Mouse (Mus musculus): ENCODE results near the gene Slc13a2. TPM values are rescaled to one million over a fixed set of nuclear protein-coding genes. Genes with fewer than 3 reads are reported as not detected.

Slc13a2 gene
- polyA plus RNA-seq, 1 experiment from 2014 or later = 0.08 TPM

DNA sequence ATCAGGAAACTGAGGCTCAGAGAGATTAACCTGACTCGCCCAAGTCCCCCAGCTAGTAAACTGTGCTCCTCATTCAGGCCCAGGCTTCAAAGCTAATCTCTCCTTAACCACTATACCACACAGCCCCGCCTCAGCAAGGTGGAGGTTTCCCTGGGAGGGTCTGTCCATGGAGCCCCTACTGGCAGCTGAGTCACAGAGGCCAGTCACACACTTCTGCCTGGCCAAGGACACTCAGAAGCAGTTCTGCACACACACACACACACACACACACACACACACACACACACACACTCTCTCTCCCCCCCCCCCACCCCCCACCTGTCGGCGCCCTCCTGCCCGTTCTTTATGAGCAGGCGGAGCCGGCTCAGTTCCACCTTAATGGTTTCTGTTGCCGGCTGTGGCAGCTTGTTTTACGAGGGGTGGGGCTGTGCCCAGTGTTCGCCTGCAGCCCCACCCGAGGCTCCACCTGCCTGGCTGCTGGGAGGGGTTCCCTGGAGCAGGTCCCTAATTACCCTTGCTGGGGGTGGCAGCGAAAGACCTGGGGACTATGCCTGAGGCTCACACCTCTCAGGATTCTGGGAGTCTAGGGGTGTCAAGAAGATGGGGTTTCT, 44.4 kb downstream of the Slc13a2 start:
- ATAC-seq (no peak), DNase-seq (no peak)
- TF ChIP-seq CTCF (IDR thresholded peaks at IDR 0.05; ENCODE audit: low read depth) = no peak
- no peak for TF ChIP-seq EP300 (IDR thresholded peaks at IDR 0.05; ENCODE audit: low read depth)
- Histone ChIP-seq H3K4me1 (ENCODE audit: insufficient read depth) (peaks cover 3% of the 10 kb centered on the region), H3K9ac (replicated peaks) (no peak overlapping the region), H3K4me2 (ENCODE audit: low read depth, low read length) (no peak overlapping the region), H3K27me3 (ENCODE audit: insufficient read depth, low read length) (0 out of 2 replicates have a peak, but pooled peaks cover 5% of the 10 kb centered on the region), H3K9me3 (ENCODE audit: low read length) (no peaks in the 10 kb centered on the region), H3K27ac (ENCODE audit: low read depth) (no peak overlapping the region), H3K36me3 (replicated peaks; ENCODE audit: insufficient read depth, low read length) (no peaks in the 10 kb centered on the region), H3K4me3 (ENCODE audit: low read depth, low read length) (no peak overlapping the region)
- WGBS (ENCODE audit: insufficient replicate concordance) = 40% methylated on average over 11 of the region's 12 CpGs

DNA sequence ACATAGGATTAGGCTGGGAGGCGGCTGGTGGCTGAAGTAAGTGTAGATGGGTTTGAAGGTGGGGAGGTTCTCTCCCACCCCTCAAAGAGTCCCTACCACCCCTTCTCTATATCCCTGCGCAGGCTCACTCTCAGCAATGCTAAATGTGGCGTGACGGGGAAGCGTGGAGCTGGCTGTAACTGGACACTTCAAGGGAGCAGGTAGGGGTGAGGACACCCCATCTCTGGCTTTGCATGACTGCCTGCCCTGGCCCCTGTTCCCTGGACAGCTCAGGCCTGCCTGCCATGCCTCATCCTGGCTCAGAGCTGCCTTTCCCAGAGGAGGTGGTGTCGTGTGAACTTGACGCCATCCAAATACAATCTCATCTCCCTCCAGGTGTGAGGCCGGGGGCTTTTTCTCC, 47.9 kb downstream of the Slc13a2 start:
- H3K4me2 ChIP-seq (ENCODE audit: low read depth, low read length) = no peak overlapping the region
- TF ChIP-seq EP300 (IDR thresholded peaks at IDR 0.05; ENCODE audit: low read depth) (no peak), CTCF (IDR thresholded peaks at IDR 0.05; ENCODE audit: low read depth) (no peak)
- ATAC-seq (no peak), DNase-seq (no peak)
- H3K27me3 ChIP-seq (ENCODE audit: insufficient read depth, low read length) = 0 out of 2 replicates have a peak, but pooled peaks cover 5% of the 10 kb centered on the region
- no peak overlapping the region for H3K4me3 ChIP-seq (ENCODE audit: low read depth, low read length)
- H3K36me3 ChIP-seq (replicated peaks; ENCODE audit: insufficient read depth, low read length) = no peaks in the 10 kb centered on the region
- H3K4me1 ChIP-seq (ENCODE audit: insufficient read depth) = peaks cover 10% of the 10 kb centered on the region
- WGBS (ENCODE audit: insufficient replicate concordance) = 82% methylated on average over 8 of the region's 8 CpGs
- no peaks in the 10 kb centered on the region for H3K9me3 ChIP-seq (ENCODE audit: low read length)
- no peak overlapping the region for H3K27ac ChIP-seq (ENCODE audit: low read depth)
- H3K9ac ChIP-seq (replicated peaks) = no peak overlapping the region

DNA sequence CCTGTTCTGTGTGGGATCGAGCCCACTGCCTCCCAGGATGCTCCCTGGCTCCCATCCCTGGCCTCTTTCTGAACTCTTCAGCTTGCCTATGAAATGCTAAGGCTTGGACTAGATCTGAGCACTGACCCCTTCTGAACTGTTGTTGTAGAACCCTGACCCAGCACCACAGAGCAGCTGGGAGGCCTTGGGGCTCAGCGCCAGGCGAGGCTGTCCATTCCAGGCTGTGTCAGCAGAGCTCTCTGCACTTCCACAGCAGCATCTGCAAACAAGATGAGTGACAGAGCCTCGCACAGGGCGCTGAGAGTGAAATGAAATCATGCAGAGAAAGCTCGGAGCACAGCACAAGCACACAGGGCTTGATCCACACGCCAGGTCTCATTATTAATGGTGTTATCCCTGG, 49.4 kb downstream of the Slc13a2 start:
- Histone ChIP-seq H3K27ac (ENCODE audit: low read depth) (no peak overlapping the region), H3K4me1 (ENCODE audit: insufficient read depth) (peaks cover 10% of the 10 kb centered on the region), H3K4me3 (ENCODE audit: low read depth, low read length) (no peak overlapping the region), H3K27me3 (ENCODE audit: insufficient read depth, low read length) (no peaks in the 10 kb centered on the region), H3K4me2 (ENCODE audit: low read depth, low read length) (no peak overlapping the region), H3K9me3 (ENCODE audit: low read length) (no peaks in the 10 kb centered on the region), H3K9ac (replicated peaks) (no peak overlapping the region), H3K36me3 (replicated peaks; ENCODE audit: insufficient read depth, low read length) (no peaks in the 10 kb centered on the region)
- DNase-seq (no peak), ATAC-seq (no peak)
- TF ChIP-seq EP300 (IDR thresholded peaks at IDR 0.05; ENCODE audit: low read depth) (no peak), CTCF (IDR thresholded peaks at IDR 0.05; ENCODE audit: low read depth) (no peak)
- WGBS (ENCODE audit: insufficient replicate concordance) = 67% methylated on average over 7 of the region's 7 CpGs

DNA sequence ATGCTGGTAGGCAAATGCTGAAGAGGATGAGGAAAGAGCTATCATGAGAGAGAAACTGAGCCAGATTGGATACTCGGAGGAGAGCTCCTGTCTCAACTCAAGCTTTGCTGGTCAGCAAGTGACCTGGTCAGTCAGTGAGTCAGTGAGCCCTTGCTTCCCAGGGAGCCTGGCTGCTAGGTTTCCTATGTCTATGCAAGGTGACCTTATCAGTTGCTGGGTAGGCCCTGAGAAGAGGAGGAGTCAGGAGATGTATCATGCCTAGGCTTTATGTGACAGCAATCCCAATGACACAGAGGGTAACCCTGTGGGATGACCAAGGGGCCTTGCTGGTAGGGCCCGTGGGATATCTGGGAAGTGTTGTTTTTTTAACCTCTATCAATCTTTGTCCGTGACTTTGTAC, 49.9 kb downstream of the Slc13a2 start:
- no peaks in the 10 kb centered on the region for H3K27me3 ChIP-seq (ENCODE audit: insufficient read depth, low read length)
- no peak overlapping the region for H3K4me3 ChIP-seq (ENCODE audit: low read depth, low read length)
- WGBS (ENCODE audit: insufficient replicate concordance) = 60% methylated on average over 3 of the region's 3 CpGs
- no peak for DNase-seq
- H3K4me1 ChIP-seq (ENCODE audit: insufficient read depth) = peaks cover 10% of the 10 kb centered on the region
- no peak overlapping the region for H3K4me2 ChIP-seq (ENCODE audit: low read depth, low read length)
- no peak for TF ChIP-seq CTCF (IDR thresholded peaks at IDR 0.05; ENCODE audit: low read depth)
- no peak overlapping the region for H3K27ac ChIP-seq (ENCODE audit: low read depth)
- no peak overlapping the region for H3K9ac ChIP-seq (replicated peaks)
- ATAC-seq = no peak
- no peaks in the 10 kb centered on the region for H3K9me3 ChIP-seq (ENCODE audit: low read length)
- H3K36me3 ChIP-seq (replicated peaks; ENCODE audit: insufficient read depth, low read length) = no peaks in the 10 kb centered on the region

DNA sequence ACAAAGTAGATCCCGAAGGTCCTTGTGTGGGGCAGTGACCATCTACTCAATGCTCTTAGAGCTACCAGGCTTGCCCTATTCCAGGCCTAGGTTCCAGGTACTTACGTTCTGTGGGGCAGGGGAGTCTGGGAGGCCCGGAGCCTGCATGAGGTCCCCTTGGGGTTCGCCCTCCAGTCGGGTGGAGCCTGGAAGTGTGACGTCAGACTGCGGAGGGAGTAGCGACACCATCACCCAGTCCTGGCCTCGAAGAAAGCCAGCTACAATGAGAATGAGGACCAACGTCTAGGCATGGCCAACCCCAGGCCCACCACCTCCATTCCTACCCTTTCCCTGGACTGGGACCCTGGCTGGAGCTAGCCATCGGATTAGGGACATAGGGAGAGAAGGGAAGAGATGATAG, 50.3 kb downstream of the Slc13a2 start:
- Histone ChIP-seq H3K4me1 (ENCODE audit: insufficient read depth) (peaks cover 10% of the 10 kb centered on the region), H3K4me3 (ENCODE audit: low read depth, low read length) (no peak overlapping the region), H3K27me3 (ENCODE audit: insufficient read depth, low read length) (no peaks in the 10 kb centered on the region), H3K9ac (replicated peaks) (no peak overlapping the region), H3K36me3 (replicated peaks; ENCODE audit: insufficient read depth, low read length) (no peaks in the 10 kb centered on the region), H3K4me2 (ENCODE audit: low read depth, low read length) (no peak overlapping the region), H3K27ac (ENCODE audit: low read depth) (no peak overlapping the region), H3K9me3 (ENCODE audit: low read length) (no peaks in the 10 kb centered on the region)
- no peak for TF ChIP-seq CTCF (IDR thresholded peaks at IDR 0.05; ENCODE audit: low read depth)
- DNase-seq (no peak), ATAC-seq (no peak)
- WGBS (ENCODE audit: insufficient replicate concordance) = 77% methylated on average over 11 of the region's 11 CpGs

DNA sequence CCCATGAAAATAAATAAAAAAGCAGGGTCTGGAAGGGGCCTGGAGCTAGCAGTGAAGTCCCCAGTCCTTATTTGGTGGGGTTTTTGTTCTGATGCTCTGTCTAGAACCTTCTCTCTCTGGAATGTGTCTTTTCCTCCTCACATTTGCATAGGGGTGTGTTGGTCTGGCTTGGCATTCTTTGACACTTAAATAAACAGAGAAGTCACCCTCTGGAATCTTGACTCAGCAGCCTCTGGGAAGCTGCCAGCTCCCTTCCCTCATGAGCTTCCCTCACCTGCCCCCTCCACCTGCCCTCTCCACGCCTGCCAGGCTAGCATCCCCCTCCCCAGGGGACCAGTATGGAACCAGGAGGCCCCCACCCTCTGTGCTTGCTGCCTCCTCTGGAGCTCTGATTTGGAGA, 51.6 kb downstream of the Slc13a2 start:
- ATAC-seq = no peak
- TF ChIP-seq EP300 (IDR thresholded peaks at IDR 0.05; ENCODE audit: low read depth) (no peak), CTCF (IDR thresholded peaks at IDR 0.05; ENCODE audit: low read depth) (no peak)
- Histone ChIP-seq H3K4me2 (ENCODE audit: low read depth, low read length) (no peak overlapping the region), H3K4me1 (ENCODE audit: insufficient read depth) (peaks cover 10% of the 10 kb centered on the region), H3K27me3 (ENCODE audit: insufficient read depth, low read length) (no peaks in the 10 kb centered on the region), H3K9ac (replicated peaks) (no peak overlapping the region), H3K36me3 (replicated peaks; ENCODE audit: insufficient read depth, low read length) (no peaks in the 10 kb centered on the region), H3K9me3 (ENCODE audit: low read length) (no peaks in the 10 kb centered on the region), H3K27ac (ENCODE audit: low read depth) (no peak overlapping the region), H3K4me3 (ENCODE audit: low read depth, low read length) (no peak overlapping the region)
- WGBS (ENCODE audit: insufficient replicate concordance) = 53% methylated on average over 1 of the region's 1 CpGs
- DNase-seq = no peak

All from liver, postnatal 0 days (tissue).